In the genomic region with DNA sequence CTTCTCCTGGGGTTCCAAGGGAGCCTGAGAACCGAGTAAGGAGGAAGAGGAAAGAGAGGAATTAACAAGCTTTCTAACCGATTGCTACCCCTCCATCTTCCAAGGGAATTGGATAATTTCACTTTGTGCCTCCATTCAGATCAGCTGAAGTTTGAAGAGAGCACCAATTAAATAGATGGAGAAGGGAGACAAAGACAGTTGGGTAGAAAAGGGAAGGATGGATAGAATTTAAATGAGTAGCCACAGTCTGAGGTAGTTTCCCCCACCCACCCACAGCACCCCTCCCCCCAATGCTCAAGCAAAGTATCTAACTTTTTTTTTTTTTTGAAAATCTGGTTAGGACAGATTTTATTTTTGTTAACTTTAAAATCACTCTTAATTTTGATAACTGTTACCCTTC, we compare ENCODE assay signal across 18 mouse cellular contexts.
"Had no signal": no experiment of that assay in that cellular context is flagged by ENCODE, and none has a peak within 500 bp of the region (broad histone marks: within the 10 kb centered on the region; RNA-seq: fewer than 3 reads in every experiment).

No protein-coding gene starts in this region.

- H3K9ac ChIP-seq: liver, postnatal 0 days; lung, embryonic 15.5 days; midbrain, embryonic 13.5 days; midbrain, embryonic 15.5 days; neural tube, embryonic 12.5 days; stomach, embryonic 15.5 days had no signal

- DNase-seq: liver, postnatal 0 days; lung, adult 2 months; lung, postnatal 14 days; lung, postnatal 36 days; right cerebral cortex, postnatal 14 days; thymus, adult 2 months; thymus, postnatal 25 days; thymus, postnatal 4 days had no signal

- H3K27ac ChIP-seq: lung, embryonic 15.5 days; macrophage; midbrain, embryonic 13.5 days; midbrain, embryonic 15.5 days; neural tube, embryonic 12.5 days; stomach, embryonic 15.5 days; stomach, postnatal 0 days had no signal

- ATAC-seq: liver, postnatal 0 days; lung, postnatal 0 days; midbrain, embryonic 13.5 days; midbrain, embryonic 15.5 days had no signal

- H3K4me1 ChIP-seq: lung, embryonic 15.5 days; megakaryocyte, embryonic 14.5 days; midbrain, embryonic 15.5 days; neural tube, embryonic 12.5 days; stomach, embryonic 15.5 days had no signal

- H3K36me3 ChIP-seq: lung, embryonic 15.5 days; midbrain, embryonic 13.5 days; midbrain, embryonic 15.5 days; neural tube, embryonic 12.5 days; stomach, embryonic 15.5 days had no signal

- H3K4me3 ChIP-seq: lung, embryonic 15.5 days; megakaryocyte, embryonic 14.5 days; midbrain, embryonic 13.5 days; midbrain, embryonic 15.5 days; neural tube, embryonic 12.5 days; stomach, embryonic 15.5 days had no signal

- H3K4me2 ChIP-seq: lung, embryonic 15.5 days; midbrain, embryonic 11.5 days; midbrain, embryonic 13.5 days; midbrain, embryonic 15.5 days; neural tube, embryonic 12.5 days; stomach, embryonic 15.5 days had no signal

- H3K27me3 ChIP-seq: lung, embryonic 15.5 days; megakaryocyte, embryonic 14.5 days; midbrain, embryonic 13.5 days; midbrain, embryonic 15.5 days; neural tube, embryonic 12.5 days; stomach, embryonic 15.5 days had no signal

- H3K9me3 ChIP-seq: lung, embryonic 15.5 days; midbrain, embryonic 15.5 days; neural tube, embryonic 12.5 days; stomach, embryonic 15.5 days had no signal
